Mouse (Mus musculus) erythroblast, embryonic 14.5 days (primary cell): Measurements from ENCODE around the gene Gm47985.

Source experiments
- GATA1 ChIP-seq: IDR thresholded peaks from 2 replicates; pipeline ENCODE4 v1.6.1; 2012; ENCODE audit warnings: low read length, inconsistent platforms, mixed read lengths
- TAL1 ChIP-seq: IDR thresholded peaks from 3 replicates; pipeline ENCODE4 v1.6.1; 2012; ENCODE audit warnings: low read length, inconsistent platforms, mixed read lengths

- TF ChIP-seq GATA1 (no peak), TAL1 (no peak)
Observed at GRCm38 (mm10) chr1:151171572-151172461, 10.5 kb upstream of the Gm47985 start.
